Mouse (Mus musculus): ENCODE results near the gene Ctbp1.
A peak's percentile ranks its signal among the peaks of the same experiment; 100 is the strongest.

The Ctbp1 gene

GRCm38 (mm10) chr5:33274953-33275454, at the start of gene Ctbp1:
Gene Ctbp1, minus strand, starts transcription at chr5:33274994.
- peak; percentile 90 to 92 for DNase-seq

- no peak for DNase-seq
These were observed 49.7 kb upstream of the Ctbp1 start for GRCm38 (mm10) chr5:33324491-33324890.

DNA sequence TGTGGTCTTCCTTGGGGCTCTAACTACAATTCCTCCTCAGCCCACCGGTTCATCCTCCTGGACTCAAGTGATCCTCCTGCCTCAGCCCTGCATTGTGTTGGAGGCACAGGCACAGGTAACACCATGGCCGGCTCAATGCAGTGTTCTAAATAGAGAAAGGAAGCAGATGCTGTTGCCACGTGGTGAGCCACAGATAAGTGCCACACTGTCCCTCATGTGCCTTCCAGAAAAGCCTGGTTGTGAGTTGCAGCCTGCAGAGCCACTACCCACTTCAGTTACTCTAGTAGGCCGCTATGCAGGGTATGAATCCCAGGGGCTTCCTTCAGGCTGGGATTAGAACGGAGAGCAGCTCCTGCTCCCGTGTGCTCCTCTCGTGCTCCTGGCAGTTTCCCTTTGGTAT, 37.4 kb upstream of the Ctbp1 start:
- no peak for DNase-seq

DNA sequence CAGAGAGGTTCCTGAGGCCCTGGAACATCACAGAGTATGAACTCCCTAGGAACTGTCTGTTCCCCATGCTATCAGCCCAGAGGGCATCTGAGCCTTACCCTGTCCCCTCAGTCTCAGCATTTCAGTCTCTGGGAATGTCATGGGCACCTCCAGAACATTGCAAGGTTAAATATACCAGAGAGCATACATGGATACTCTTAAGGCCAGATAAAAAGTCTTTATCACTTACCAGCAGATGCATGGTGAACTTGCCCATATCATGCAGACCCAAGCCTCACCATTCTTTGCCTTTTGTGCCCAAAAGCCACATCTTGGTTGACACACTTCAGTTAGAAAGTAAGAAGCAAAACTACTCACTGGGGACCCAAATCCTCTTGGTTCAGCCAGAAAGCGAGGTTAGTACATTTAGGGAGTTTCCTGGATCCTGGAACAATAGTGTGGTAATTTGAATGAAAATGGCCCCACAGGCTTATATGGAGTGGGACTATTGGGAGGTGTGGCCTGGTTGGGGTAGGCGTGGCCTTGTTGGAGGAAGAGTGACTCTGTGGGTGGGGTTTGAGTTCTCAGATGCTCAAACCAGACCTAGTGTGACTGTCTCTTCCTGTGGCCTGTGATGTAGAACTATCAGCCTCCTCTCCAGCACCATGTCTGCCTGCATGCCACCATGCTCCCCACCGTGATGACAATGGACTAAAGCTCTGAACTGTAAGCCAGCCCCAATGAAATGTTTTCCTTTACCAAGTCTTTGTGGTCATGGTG, 36.1 kb upstream of the Ctbp1 start:
- DNase-seq = peak in 1 of 2 experiments; percentile 9

DNA sequence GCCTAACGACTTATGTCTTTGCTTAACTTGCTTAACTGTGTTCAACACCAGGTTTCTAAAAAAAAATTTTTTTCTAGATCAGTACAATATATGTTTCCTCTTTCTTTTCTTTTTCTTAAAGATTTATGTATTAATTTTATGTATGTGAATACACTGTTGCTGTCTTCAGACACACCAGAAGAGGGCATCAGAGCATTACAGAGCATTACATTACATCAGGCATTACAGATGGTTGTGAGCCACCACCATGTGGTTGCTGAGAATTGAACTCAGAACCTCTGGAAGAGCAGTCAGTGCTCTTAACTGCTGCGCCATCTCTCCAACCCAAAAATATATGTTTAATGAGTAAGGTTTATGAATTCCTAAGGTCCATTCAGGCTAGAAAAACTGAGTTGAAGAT, 27.0 kb upstream of the Ctbp1 start:
- no peak for DNase-seq

DNA sequence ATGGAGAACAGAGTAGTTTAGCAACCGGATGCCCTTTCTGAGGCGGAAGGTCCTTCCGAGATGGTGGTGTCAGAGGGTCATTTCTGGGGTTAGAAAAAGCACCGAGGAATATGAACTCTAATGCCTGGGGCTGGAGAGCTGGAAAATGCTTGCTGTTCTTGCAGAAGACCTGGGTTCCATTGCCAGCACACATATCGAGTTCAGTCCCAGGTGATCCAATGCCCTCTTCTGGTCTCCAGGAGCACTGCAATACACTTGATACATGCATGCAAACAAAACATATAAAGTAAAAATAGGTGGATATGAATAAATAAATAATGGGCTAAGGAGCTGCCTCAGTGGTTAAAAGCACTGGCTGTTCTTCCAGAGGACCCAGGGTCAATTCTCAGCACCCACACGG, 22.4 kb upstream of the Ctbp1 start:
- DNase-seq = no peak

- DNase-seq = no peak
These were observed 19.1 kb upstream of the Ctbp1 start for GRCm38 (mm10) chr5:33293796-33294430.

- no peak for DNase-seq
These were observed 9.2 kb upstream of the Ctbp1 start for GRCm38 (mm10) chr5:33283951-33284350.

DNA sequence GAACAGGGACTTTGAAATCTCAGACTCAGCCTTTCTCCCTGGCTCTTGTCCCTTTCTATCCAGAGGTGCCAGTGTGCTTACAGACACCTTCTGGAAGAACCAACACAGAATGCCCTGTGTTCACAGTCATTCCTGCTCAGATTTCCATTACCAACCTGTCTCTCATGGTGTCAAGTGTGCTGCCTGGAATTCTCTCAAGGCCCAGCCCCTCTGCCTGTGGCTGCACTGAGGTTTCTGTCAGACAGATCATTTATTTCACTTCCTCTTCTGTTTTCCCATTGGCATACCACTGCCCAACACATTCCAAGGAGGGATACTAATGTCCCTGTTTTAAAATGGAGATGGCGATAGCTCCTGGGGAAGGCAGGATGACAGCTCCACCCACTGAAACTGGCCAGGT, 6.6 kb upstream of the Ctbp1 start:
- DNase-seq = no peak

- peak in 1 of 2 experiments; percentile 13 for DNase-seq
These were observed 4.2 kb upstream of the Ctbp1 start for GRCm38 (mm10) chr5:33278950-33279349.

DNA sequence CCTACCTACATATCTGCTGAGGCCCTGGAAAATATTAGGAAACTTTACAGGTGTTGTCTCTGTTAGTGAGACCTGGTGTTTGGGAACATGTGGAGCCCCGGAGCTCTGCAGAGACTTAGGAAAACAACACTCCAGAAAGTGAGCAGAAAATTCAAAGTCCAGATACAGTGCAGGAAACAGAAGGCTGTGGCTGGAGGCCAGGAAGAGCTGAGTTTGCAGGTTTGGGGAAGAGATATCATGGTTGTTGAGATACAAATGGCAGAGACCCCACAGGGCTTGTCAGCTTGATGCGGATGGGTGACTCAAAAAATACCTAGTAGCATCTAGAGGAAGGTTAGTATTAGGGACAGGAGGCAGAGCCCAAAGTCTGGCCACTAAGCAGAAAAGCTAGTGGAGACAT, 2.5 kb upstream of the Ctbp1 start:
- DNase-seq = no peak

GRCm38 (mm10) chr5:33275754-33276153, 960 bp upstream of the Ctbp1 start:
- no peak for DNase-seq

GRCm38 (mm10) chr5:33274085-33274952, 475 bp downstream of the Ctbp1 start:
- DNase-seq = peak; percentile 93 to 94

DNA sequence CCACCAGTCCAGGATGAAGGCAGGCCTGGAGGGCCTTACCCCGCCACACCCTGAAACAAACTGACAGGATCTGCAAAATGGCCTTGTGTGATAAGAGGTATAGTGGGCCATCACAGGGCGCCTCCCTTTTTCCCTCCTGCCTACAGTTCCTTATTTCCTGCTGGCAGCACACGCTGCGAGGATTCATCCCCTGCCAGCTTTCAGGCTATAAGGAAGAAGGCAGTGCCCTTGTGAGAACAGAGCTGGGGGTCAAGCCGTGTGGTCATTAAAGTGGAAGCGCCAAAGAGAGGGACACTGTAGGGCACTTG, 1.1 kb downstream of the Ctbp1 start:
- no peak for DNase-seq

DNA sequence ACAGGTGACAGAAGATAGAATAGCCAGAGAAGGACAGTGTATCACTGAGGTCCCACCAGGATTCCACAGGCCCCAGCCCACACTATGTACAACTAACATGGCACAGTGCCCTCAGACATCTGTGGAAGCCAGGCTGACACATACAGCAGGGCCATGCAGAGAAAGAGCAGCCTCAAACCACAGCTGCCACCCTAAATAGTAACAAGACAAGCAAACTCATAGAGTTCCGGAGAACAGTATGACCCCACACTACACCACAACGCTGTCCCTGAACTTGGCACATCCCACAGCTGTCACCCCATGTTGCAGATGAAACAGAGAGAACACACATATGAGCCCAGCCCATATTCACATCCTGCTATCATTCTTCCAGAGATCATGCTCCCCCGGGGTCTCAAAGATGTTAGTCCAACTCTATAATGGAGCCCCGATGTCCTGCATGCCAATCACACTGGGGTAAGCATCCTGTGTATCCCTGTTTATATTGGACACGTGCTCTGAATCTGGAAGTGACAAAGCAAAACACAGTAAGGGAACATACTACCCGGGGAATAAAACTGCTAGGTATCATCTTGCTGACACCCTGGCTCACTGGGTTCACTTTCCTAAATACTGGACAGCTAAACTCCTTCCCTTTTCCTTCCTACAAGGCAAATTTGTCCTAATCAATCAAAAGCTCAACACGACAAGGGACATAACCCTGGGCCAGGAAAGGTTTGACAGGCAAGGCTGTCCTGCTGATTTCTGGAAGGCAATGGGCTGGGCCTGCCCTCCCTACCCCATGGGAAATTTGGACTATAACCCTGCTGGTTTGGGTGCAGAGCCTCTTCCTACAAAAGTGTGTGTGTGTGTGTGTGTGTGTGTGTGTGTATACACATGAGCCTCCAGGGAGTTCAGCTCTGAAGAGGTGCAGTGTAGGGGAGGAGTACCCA, 1.7 kb downstream of the Ctbp1 start:
- DNase-seq = no peak

DNA sequence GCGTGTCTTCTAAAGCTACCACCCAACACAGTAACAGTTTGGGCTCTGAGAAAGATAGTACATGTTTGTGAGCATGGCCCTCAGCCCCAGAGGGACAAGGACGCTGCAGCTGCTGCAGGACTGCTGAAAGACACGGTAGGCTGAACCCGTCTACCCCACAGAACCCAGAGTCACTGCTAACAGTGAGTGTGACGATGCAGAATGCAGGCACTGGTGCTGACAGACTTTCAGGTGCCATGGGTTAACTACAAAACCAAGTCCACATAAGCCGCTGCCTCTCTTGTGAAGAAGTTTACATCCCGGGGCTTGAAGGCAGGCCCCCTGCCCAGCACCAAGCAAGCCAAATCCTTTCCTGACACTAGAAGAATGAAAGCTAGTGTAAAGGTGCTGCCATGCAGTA, 2.6 kb downstream of the Ctbp1 start:
- DNase-seq = no peak

GRCm38 (mm10) chr5:33270568-33270967, 4.2 kb downstream of the Ctbp1 start:
- DNase-seq = peak; percentile 82 to 87

DNA sequence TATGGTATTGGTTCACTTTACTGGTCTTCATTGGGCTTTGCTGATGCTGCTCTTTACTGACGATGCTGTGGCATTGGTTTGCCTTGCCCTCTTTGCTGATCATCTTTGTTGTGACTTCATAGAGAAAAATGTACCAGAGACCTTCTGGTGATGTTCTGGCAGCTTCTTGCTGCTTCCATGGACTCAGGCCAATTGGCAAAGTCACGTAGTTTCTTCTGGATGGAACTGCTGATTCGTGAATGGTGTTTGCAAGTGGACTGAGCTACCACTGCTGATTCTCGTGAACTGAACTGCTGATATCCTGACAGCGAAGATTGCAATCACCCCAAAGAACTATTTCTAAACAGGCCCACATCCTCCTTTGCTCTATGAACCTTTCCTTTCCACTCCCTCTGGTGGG, 20.4 kb downstream of the Ctbp1 start:
- DNase-seq = no peak

GRCm38 (mm10) chr5:33248186-33248585, 26.6 kb downstream of the Ctbp1 start:
- DNase-seq = no peak

DNA sequence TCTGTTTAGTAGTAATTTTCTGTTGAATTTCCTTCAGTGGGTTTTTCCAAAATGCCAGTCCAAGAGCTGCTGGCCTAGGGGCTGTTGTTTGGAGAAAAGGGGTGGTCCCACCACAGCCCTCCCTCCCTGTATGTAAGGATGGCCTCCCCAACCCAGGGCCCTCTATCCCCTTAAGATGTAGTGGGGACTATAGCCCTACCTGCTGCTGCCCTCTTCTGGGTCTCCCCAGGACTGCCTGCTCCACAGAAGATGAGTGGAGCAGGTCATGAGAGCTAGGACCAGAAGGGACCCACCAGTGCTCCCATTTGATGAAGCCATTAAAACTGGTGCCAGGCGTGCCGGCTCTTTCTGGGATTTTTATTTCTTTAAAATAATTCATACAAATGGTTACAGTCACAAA, 27.4 kb downstream of the Ctbp1 start:
- DNase-seq = no peak

DNA sequence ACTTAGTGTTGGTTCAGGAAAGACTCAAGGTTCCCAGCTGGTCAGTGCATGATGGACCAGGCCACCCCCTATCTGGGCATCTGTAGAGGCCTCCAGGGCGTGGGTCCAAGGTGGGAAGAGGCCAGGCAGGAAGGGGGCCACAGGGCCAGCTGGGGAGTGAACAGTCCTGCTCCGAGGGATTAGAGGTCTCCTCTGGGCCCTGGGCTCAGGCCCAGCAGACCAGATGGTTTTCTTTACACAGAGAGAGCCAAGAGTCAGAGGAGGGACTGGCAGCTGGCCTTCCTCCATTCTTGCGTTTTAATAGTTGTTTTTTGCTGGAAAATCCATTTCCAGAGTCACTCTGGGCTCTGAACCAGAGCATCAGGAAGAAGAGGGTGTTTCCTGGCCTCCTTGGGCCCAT, 29.1 kb downstream of the Ctbp1 start:
- DNase-seq = no peak

DNA sequence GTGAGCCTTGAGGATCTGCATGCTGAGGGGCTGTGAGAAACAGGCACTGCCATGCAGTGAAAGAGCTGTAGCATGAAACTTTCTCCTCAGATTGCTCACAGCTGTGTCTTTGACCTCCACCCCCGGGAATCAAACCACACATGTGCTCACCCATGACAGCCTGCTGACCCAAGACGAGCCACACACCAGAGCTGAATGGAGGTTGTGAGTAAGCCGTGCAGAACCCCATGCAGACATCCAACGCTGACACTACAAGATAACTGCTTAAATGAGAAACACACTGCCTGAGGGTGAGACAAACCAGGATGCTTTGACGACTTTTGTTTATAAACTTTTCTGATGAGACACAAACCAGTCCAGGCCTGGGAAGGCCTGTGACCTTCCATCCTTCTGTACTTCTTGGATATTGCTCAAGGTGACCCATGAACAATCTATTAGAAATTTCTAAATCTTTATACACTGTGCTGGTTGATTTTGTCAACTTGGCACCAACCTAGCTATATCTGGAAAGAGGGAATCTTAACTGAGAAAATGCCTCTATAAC, 30.3 kb downstream of the Ctbp1 start:
- no peak for DNase-seq

Data from thymus, postnatal 36 days (tissue).